Mouse (Mus musculus): ENCODE results near the gene Efcab2. TPM values are rescaled to one million over a fixed set of nuclear protein-coding genes. Genes with fewer than 3 reads are reported as not detected.

The Efcab2 gene
- total RNA-seq, 2 experiments from 2014 or later, result 1.8 to 4.4 TPM

- ATAC-seq (replicated peaks; ENCODE audit: low FRiP score, low TSS enrichment, poor library complexity, severe bottlenecking), result peak; percentile 98
Measured at GRCm38 (mm10) chr1:178463712-178464111, 57.8 kb downstream of the Efcab2 start.

GRCm38 (mm10) chr1:178464140-178464539, 58.3 kb downstream of the Efcab2 start:
- peak; percentile 4; the same call in 1 of the 2 replicates for ATAC-seq (replicated peaks; ENCODE audit: low FRiP score, low TSS enrichment, poor library complexity, severe bottlenecking)

- no peak for ATAC-seq (replicated peaks; ENCODE audit: low FRiP score, low TSS enrichment, poor library complexity, severe bottlenecking)
Measured at GRCm38 (mm10) chr1:178467594-178467993, 61.7 kb downstream of the Efcab2 start.

- ATAC-seq (replicated peaks; ENCODE audit: low FRiP score, low TSS enrichment, poor library complexity, severe bottlenecking), result no peak
Measured at GRCm38 (mm10) chr1:178468280-178468679, 62.4 kb downstream of the Efcab2 start.

- ATAC-seq (replicated peaks; ENCODE audit: low FRiP score, low TSS enrichment, poor library complexity, severe bottlenecking), result no peak
Measured at GRCm38 (mm10) chr1:178483854-178484253, 78.0 kb downstream of the Efcab2 start.

- ATAC-seq (replicated peaks; ENCODE audit: low FRiP score, low TSS enrichment, poor library complexity, severe bottlenecking), result no peak
Measured at GRCm38 (mm10) chr1:178485138-178485867, 79.4 kb downstream of the Efcab2 start.

- ATAC-seq (replicated peaks; ENCODE audit: low FRiP score, low TSS enrichment, poor library complexity, severe bottlenecking), result no peak
Measured at GRCm38 (mm10) chr1:178485868-178486220, 80.0 kb downstream of the Efcab2 start.

- ATAC-seq (replicated peaks; ENCODE audit: low FRiP score, low TSS enrichment, poor library complexity, severe bottlenecking), result no peak
Measured at GRCm38 (mm10) chr1:178486828-178487227, 80.9 kb downstream of the Efcab2 start.

- ATAC-seq (replicated peaks; ENCODE audit: low FRiP score, low TSS enrichment, poor library complexity, severe bottlenecking), result no peak
Measured at GRCm38 (mm10) chr1:178489127-178489526, 83.2 kb downstream of the Efcab2 start.

- ATAC-seq (replicated peaks; ENCODE audit: low FRiP score, low TSS enrichment, poor library complexity, severe bottlenecking), result no peak
Measured at GRCm38 (mm10) chr1:178491733-178492132, 85.8 kb downstream of the Efcab2 start.

GRCm38 (mm10) chr1:178492493-178492892, 86.6 kb downstream of the Efcab2 start:
- no peak for ATAC-seq (replicated peaks; ENCODE audit: low FRiP score, low TSS enrichment, poor library complexity, severe bottlenecking)

- ATAC-seq (replicated peaks; ENCODE audit: low FRiP score, low TSS enrichment, poor library complexity, severe bottlenecking), result no peak
Measured at GRCm38 (mm10) chr1:178496186-178496585, 90.3 kb downstream of the Efcab2 start.

- ATAC-seq (replicated peaks; ENCODE audit: low FRiP score, low TSS enrichment, poor library complexity, severe bottlenecking), result peak; percentile 82
Measured at GRCm38 (mm10) chr1:178496841-178497240, 91.0 kb downstream of the Efcab2 start.

GRCm38 (mm10) chr1:178506938-178507337, 101.1 kb downstream of the Efcab2 start:
- no peak for ATAC-seq (replicated peaks; ENCODE audit: low FRiP score, low TSS enrichment, poor library complexity, severe bottlenecking)

- no peak for ATAC-seq (replicated peaks; ENCODE audit: low FRiP score, low TSS enrichment, poor library complexity, severe bottlenecking)
Measured at GRCm38 (mm10) chr1:178512323-178513031, 106.6 kb downstream of the Efcab2 start.

- ATAC-seq (replicated peaks; ENCODE audit: low FRiP score, low TSS enrichment, poor library complexity, severe bottlenecking), result no peak
Measured at GRCm38 (mm10) chr1:178513954-178514353, 108.1 kb downstream of the Efcab2 start.

- ATAC-seq (replicated peaks; ENCODE audit: low FRiP score, low TSS enrichment, poor library complexity, severe bottlenecking), result no peak
Measured at GRCm38 (mm10) chr1:178515839-178516238, 110.0 kb downstream of the Efcab2 start.

- no peak for ATAC-seq (replicated peaks; ENCODE audit: low FRiP score, low TSS enrichment, poor library complexity, severe bottlenecking)
Measured at GRCm38 (mm10) chr1:178522389-178522788, 116.5 kb downstream of the Efcab2 start.

- ATAC-seq (replicated peaks; ENCODE audit: low FRiP score, low TSS enrichment, poor library complexity, severe bottlenecking), result no peak
Measured at GRCm38 (mm10) chr1:178523152-178523551, 117.3 kb downstream of the Efcab2 start.

- ATAC-seq (replicated peaks; ENCODE audit: low FRiP score, low TSS enrichment, poor library complexity, severe bottlenecking), result peak; percentile 45
Measured at GRCm38 (mm10) chr1:178527185-178527546, 121.3 kb downstream of the Efcab2 start.
